Mouse (Mus musculus) thymus, adult 2 months (tissue): ENCODE measurements at regions not wholly inside any gene's neighbourhood (a gene's known extent, or its start where the extent isn't known, plus 50 kb on each side); places are given as distances from the start of the nearest gene placed in this dataset.

Source experiments
- CTCF ChIP-seq: fragments of 200-500 bp; IDR thresholded peaks from 2 replicates; pipeline ENCODE4 v1.5.1; 2012; ENCODE audit warnings: mild to moderate bottlenecking, control low read depth, low read length, moderate library complexity, borderline replicate concordance; ENCODE audit not compliant: control insufficient read depth, poor library complexity, insufficient read depth; ENCODE audit errors: extremely low read depth
- POLR2A ChIP-seq: fragments of 200-500 bp; IDR thresholded peaks from 2 replicates; pipeline ENCODE4 v1.6.1; 2012; ENCODE audit warnings: mild to moderate bottlenecking, low read length, control low read depth, moderate library complexity; ENCODE audit not compliant: control insufficient read depth, poor library complexity, insufficient read depth; ENCODE audit errors: extremely low read depth

DNA sequence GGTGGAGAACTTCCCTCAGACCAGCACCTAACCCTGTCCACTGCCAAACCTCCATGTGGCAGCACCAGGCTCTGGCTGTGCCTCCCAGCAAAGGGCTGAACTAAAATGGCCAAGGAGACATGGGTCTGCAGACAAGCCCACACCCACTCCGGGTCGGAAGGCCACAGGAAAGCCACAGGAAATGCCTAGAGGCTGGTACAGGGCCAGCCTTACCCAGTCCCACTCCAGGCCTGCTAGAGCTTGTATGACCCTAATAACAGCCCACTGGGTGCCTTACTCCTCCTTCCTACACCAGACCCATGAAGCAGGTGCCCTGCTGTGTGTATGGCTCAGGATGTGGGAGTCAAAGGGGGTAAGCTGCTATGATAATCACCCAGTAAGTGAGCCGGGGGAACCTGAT lies 63.4 kb upstream of the Ttc34 start:
- TF ChIP-seq CTCF (no peak), POLR2A (no peak)
